Comparison of ENCODE assay signal across 8 mouse cellular contexts in the genomic region with DNA sequence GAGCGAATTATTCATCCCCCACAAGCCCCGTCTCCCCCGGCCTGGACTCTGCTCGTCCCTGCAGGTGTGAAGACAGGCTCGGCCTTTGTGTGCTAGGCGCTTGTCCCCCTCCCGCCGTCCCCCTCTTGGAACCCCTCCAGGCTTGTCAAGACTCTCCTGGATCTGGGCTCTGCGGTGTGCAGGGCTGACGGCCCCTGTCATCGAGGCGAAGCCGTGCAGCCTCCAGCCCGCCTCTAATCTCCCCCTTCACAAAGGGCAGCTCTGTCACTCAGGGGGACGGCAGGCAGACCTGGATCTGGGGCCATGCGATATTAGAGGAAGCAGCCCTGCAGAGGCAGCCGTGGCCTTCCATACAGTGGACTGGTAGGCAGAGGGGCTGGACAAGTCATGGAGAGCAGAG. TPM values are rescaled to one million over a fixed set of nuclear protein-coding genes. Genes with fewer than 3 reads are reported as not detected.
DNase-seq lines count a peak whose midpoint lies in the region; ATAC-seq lines count a peak whose summit lies in the region.

No protein-coding gene starts in this region.

- peak; percentile 45 for DNase-seq in left cerebral cortex, postnatal 4 days
- no peak for DNase-seq in left cerebral cortex, postnatal 14 days (ENCODE audit: low spot score in 2 of 2)
- no peak for DNase-seq in cerebellum, adult 9-10 months
- no peak for DNase-seq in testis, postnatal 10 days (ENCODE audit: low spot score)

- peak; percentile 30; the same call in 1 of the 2 replicates for ATAC-seq in embryonic facial prominence, embryonic 15.5 days (ENCODE audit: insufficient number of reproducible peaks, low FRiP score, low TSS enrichment, low read depth)
- ATAC-seq in hindbrain, embryonic 16.5 days, result peak; percentile 76
- peak; percentile 73 for ATAC-seq in neural tube, embryonic 12.5 days (ENCODE audit: low FRiP score, low read depth)
- no peak for ATAC-seq in CD4-positive, CD25-positive, alpha-beta regulatory T cell, adult 4 months

- H3K4me2 ChIP-seq in embryonic facial prominence, embryonic 15.5 days (replicated peaks), result peak overlapping the region; percentile 25; the same call in 1 of the 2 replicates
- H3K4me2 ChIP-seq in hindbrain, embryonic 16.5 days (ENCODE audit: low read length), result peak overlapping the region; percentile 41
- H3K4me2 ChIP-seq in neural tube, embryonic 12.5 days (replicated peaks), result peak overlapping the region; percentile 55

- peaks cover 24% of the 10 kb centered on the region for H3K4me1 ChIP-seq in embryonic facial prominence, embryonic 15.5 days
- H3K4me1 ChIP-seq in hindbrain, embryonic 16.5 days (ENCODE audit: control insufficient read depth, insufficient read depth, low read depth, low read length), result peaks cover 9% of the 10 kb centered on the region; the same call in 1 of the 2 replicates
- H3K4me1 ChIP-seq in neural tube, embryonic 12.5 days, result peaks cover 10% of the 10 kb centered on the region

- intact Hi-C loops in left cerebral cortex, postnatal 4 days (cut with DNase I), result no loop called here
- intact Hi-C loops in left cerebral cortex, postnatal 14 days (cut with DNase I), result no loop called here

- WGBS in embryonic facial prominence, embryonic 15.5 days, result 6% methylated on average over 17 of the region's 17 CpGs
- 7% methylated on average over 17 of the region's 17 CpGs for WGBS in hindbrain, embryonic 16.5 days
- WGBS in neural tube, embryonic 12.5 days, result 4% methylated on average over 17 of the region's 17 CpGs

- no peaks in the 10 kb centered on the region; the same call in none of the 2 replicates for H3K27me3 ChIP-seq in embryonic facial prominence, embryonic 15.5 days
- no peaks in the 10 kb centered on the region for H3K27me3 ChIP-seq in hindbrain, embryonic 16.5 days (replicated peaks; ENCODE audit: control insufficient read depth, insufficient read depth, low read length)
- H3K27me3 ChIP-seq in neural tube, embryonic 12.5 days (replicated peaks), result peaks cover 4% of the 10 kb centered on the region

- no peak overlapping the region for H3K9ac ChIP-seq in embryonic facial prominence, embryonic 15.5 days
- peak overlapping the region; percentile 36; the same call in 1 of the 2 replicates for H3K9ac ChIP-seq in hindbrain, embryonic 16.5 days (ENCODE audit: low read depth, low read length)
- H3K9ac ChIP-seq in neural tube, embryonic 12.5 days, result peak overlapping the region; percentile 41

- no peak overlapping the region for H3K27ac ChIP-seq in embryonic facial prominence, embryonic 15.5 days (replicated peaks)
- H3K27ac ChIP-seq in hindbrain, embryonic 16.5 days (ENCODE audit: low read depth, low read length), result peak overlapping the region; percentile 26; the same call in 1 of the 2 replicates
- H3K27ac ChIP-seq in neural tube, embryonic 12.5 days, result no peak overlapping the region

- no peaks in the 10 kb centered on the region for H3K36me3 ChIP-seq in embryonic facial prominence, embryonic 15.5 days
- no peaks in the 10 kb centered on the region for H3K36me3 ChIP-seq in hindbrain, embryonic 16.5 days (ENCODE audit: control insufficient read depth, insufficient read depth, low read length)
- H3K36me3 ChIP-seq in neural tube, embryonic 12.5 days, result no peaks in the 10 kb centered on the region

- H3K9me3 ChIP-seq in embryonic facial prominence, embryonic 15.5 days (replicated peaks), result no peaks in the 10 kb centered on the region
- H3K9me3 ChIP-seq in hindbrain, embryonic 16.5 days (ENCODE audit: control insufficient read depth, low read length), result no peaks in the 10 kb centered on the region
- no peaks in the 10 kb centered on the region for H3K9me3 ChIP-seq in neural tube, embryonic 12.5 days

- H3K4me3 ChIP-seq in embryonic facial prominence, embryonic 15.5 days (replicated peaks), result no peak overlapping the region
- H3K4me3 ChIP-seq in hindbrain, embryonic 16.5 days (ENCODE audit: low read length), result no peak overlapping the region
- peak overlapping the region; percentile 7; the same call in 1 of the 2 replicates for H3K4me3 ChIP-seq in neural tube, embryonic 12.5 days

RNA-seq across cellular contexts. Expression of a gene that starts 47.8 kb away (rescaled TPM):
- 100 to 1,000 TPM; 186 to 197 TPM for total RNA-seq in left cerebral cortex, postnatal 4 days (2021)
- total RNA-seq in left cerebral cortex, postnatal 14 days (2021), result 100 to 1,000 TPM; 166 to 168 TPM
- polyA plus RNA-seq in embryonic facial prominence, embryonic 15.5 days (2015; fragmentation: Nextera tagmentation; extraction: Ambion mirVana), result 376 and 384 TPM in 2 replicates
- polyA plus RNA-seq in hindbrain, embryonic 16.5 days (2015; fragmentation: Nextera tagmentation; extraction: Ambion mirVana), result 325 and 351 TPM in 2 replicates
- 264 and 275 TPM in 2 replicates for polyA plus RNA-seq in neural tube, embryonic 12.5 days (2016; fragmentation: Nextera tagmentation; extraction: Ambion mirVana)
- polyA plus RNA-seq in CD4-positive, CD25-positive, alpha-beta regulatory T cell, adult 4 months (2017; shearing (Covaris generic)), result 100 to 1,000 TPM; 108 to 117 TPM
